Mouse (Mus musculus): ENCODE measurements around the gene Cavin3. TPM values are rescaled to one million over a fixed set of nuclear protein-coding genes. Genes with fewer than 3 reads are reported as not detected.
"Not testable (repeated sequence)": the region's sequence is repeated elsewhere in the genome, so short reads cannot be mapped to it uniquely, and the experiment has no call there.

Cavin3 gene
- polyA plus RNA-seq, 1 experiment from 2014 or later, result 21.0 TPM

DNA sequence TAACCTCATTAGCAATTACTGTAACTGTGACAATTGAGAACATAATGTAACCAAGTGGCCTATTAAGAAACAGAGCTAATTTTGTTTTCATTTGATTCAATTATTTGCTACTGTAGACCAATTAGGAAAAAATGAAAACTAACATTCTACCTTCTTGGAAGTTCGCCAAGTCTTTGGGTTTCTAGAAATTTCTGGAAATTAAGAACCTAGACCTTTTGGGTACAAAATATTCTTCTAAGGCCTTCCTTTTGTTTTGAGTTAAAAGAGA lies 4.7 kb downstream of the Cavin3 start:
- Histone ChIP-seq H3K36me3 (ENCODE audit: control insufficient read depth, insufficient read depth, low read length) (no peaks in the 10 kb centered on the region), H3K4me1 (ENCODE audit: control insufficient read depth, insufficient read depth, low read length) (0 out of 2 replicates have a peak, but pooled peaks cover 4% of the 10 kb centered on the region), H3K4me2 (ENCODE audit: low read depth, severe bottlenecking) (no peak overlapping the region), H3K27me3 (ENCODE audit: control insufficient read depth, insufficient read depth, low read length) (peaks cover 12% of the 10 kb centered on the region), H3K27ac (replicated peaks; ENCODE audit: low read depth, low read length) (no peak overlapping the region), H3K9ac (ENCODE audit: low read length) (no peak overlapping the region), H3K4me3 (ENCODE audit: low read depth, low read length) (no peak overlapping the region), H3K9me3 (ENCODE audit: control insufficient read depth, low read length) (no peaks in the 10 kb centered on the region)
- ATAC-seq (ENCODE audit: insufficient number of reproducible peaks, low FRiP score, low TSS enrichment, low read depth), result no peak
- DNase-seq (ENCODE audit: low spot score), result no peak
- WGBS, result 98% methylated on average over 1 of the region's 1 CpGs

DNA sequence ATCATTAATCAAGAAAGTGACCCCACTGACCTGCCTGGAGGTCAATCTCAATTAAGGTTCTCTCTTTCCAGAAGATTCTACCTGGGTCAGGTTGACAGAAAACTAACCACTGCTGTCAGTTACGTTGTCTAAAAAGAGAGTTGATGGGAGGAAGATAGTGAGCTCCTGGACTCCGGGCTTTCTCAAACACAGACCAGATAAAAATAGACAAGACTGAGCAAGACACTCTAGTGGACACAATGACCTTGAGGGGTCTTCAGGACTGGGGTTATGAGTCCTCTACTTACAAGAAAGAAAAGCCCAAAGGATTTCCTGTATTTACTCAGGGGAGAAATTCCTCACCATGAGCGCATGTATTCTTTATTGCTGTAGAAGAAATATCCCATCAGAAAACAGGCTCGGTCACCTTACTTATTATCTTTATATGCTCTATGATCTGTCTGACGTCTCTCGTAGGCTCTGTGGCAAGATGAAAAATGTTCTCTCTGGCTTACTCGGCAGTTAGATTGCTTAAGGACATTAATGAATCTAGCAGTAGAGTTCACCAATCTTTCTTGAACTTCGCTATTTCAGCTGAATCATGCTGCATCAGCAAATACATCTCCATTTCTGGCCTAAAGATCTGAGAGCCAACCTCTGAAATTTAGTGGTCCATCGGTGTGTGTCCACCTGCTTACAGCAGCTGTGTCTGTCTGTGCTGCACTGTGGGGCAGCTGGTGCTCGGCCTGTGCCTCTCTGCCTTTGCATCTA lies 5.2 kb downstream of the Cavin3 start:
- WGBS, result 87% methylated on average over 10 of the region's 10 CpGs

DNA sequence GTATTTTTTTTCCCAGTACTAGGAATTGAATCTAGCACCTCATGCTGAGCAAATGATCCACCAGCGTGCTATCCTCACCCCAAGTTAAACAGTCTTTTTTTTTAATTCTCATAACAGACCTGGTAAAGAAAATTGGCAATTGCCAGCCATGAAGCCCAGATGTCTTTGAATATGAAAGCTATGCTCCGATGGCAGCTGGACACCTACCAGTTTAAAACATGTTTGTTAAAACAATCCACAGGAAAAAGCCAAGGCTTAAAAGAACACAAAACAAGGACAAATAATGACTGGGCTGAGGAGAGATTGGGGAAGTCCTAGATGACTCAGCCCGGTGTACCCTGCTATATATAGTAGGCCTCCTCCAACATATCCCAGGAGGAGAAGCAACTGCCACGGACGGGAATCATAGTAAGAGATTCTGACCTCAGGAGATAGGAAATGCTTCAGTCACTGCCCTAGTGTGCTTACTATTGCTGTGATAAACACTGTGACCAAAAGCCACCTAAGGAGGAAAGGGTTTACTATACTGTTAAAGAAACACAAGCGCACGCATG lies 6.6 kb downstream of the Cavin3 start:
- ATAC-seq (ENCODE audit: insufficient number of reproducible peaks, low FRiP score, low TSS enrichment, low read depth) (no peak), DNase-seq (ENCODE audit: low spot score) (no peak)
- no peaks in the 10 kb centered on the region for H3K36me3 ChIP-seq (ENCODE audit: control insufficient read depth, insufficient read depth, low read length)
- H3K4me1 ChIP-seq (ENCODE audit: control insufficient read depth, insufficient read depth, low read length), result no peaks in the 10 kb centered on the region
- no peak overlapping the region for H3K4me2 ChIP-seq (ENCODE audit: low read depth, severe bottlenecking)
- no peak overlapping the region for H3K4me3 ChIP-seq (ENCODE audit: low read depth, low read length)
- no peaks in the 10 kb centered on the region for H3K9me3 ChIP-seq (ENCODE audit: control insufficient read depth, low read length)
- no peak overlapping the region for H3K9ac ChIP-seq (ENCODE audit: low read length)
- no peak overlapping the region for H3K27ac ChIP-seq (replicated peaks; ENCODE audit: low read depth, low read length)
- WGBS, result 81% methylated on average over 7 of the region's 7 CpGs
- no peaks in the 10 kb centered on the region for H3K27me3 ChIP-seq (ENCODE audit: control insufficient read depth, insufficient read depth, low read length)

More for the DNA sequence above, 5.2 kb downstream of the Cavin3 start:
- ATAC-seq (ENCODE audit: insufficient number of reproducible peaks, low FRiP score, low TSS enrichment, low read depth) (no peak), DNase-seq (ENCODE audit: low spot score) (no peak)
- H3K9me3 ChIP-seq (ENCODE audit: control insufficient read depth, low read length), result no peaks in the 10 kb centered on the region
- H3K9ac ChIP-seq (ENCODE audit: low read length), result no peak overlapping the region
- H3K4me3 ChIP-seq (ENCODE audit: low read depth, low read length), result no peak overlapping the region
- no peaks in the 10 kb centered on the region for H3K36me3 ChIP-seq (ENCODE audit: control insufficient read depth, insufficient read depth, low read length)
- 0 out of 2 replicates have a peak, but pooled peaks cover 3% of the 10 kb centered on the region for H3K4me1 ChIP-seq (ENCODE audit: control insufficient read depth, insufficient read depth, low read length)
- H3K4me2 ChIP-seq (ENCODE audit: low read depth, severe bottlenecking), result no peak overlapping the region
- H3K27me3 ChIP-seq (ENCODE audit: control insufficient read depth, insufficient read depth, low read length), result peaks cover 12% of the 10 kb centered on the region
- H3K27ac ChIP-seq (replicated peaks; ENCODE audit: low read depth, low read length), result no peak overlapping the region

- H3K4me3 ChIP-seq (ENCODE audit: low read depth, low read length), result no peak overlapping the region
- no peak overlapping the region for H3K9ac ChIP-seq (ENCODE audit: low read length)
- no peaks in the 10 kb centered on the region for H3K4me1 ChIP-seq (ENCODE audit: control insufficient read depth, insufficient read depth, low read length)
- no peaks in the 10 kb centered on the region for H3K9me3 ChIP-seq (ENCODE audit: control insufficient read depth, low read length)
- no peaks in the 10 kb centered on the region for H3K27me3 ChIP-seq (ENCODE audit: control insufficient read depth, insufficient read depth, low read length)
- no peaks in the 10 kb centered on the region for H3K36me3 ChIP-seq (ENCODE audit: control insufficient read depth, insufficient read depth, low read length)
- ATAC-seq (ENCODE audit: insufficient number of reproducible peaks, low FRiP score, low TSS enrichment, low read depth) (no peak), DNase-seq (ENCODE audit: low spot score) (no peak)
- WGBS, result 57% methylated on average over 4 of the region's 4 CpGs
- H3K4me2 ChIP-seq (ENCODE audit: low read depth, severe bottlenecking), result no peak overlapping the region
- no peak overlapping the region for H3K27ac ChIP-seq (replicated peaks; ENCODE audit: low read depth, low read length)
Measured at GRCm38 (mm10) chr7:105474771-105475315, 7.3 kb downstream of the Cavin3 start.

DNA sequence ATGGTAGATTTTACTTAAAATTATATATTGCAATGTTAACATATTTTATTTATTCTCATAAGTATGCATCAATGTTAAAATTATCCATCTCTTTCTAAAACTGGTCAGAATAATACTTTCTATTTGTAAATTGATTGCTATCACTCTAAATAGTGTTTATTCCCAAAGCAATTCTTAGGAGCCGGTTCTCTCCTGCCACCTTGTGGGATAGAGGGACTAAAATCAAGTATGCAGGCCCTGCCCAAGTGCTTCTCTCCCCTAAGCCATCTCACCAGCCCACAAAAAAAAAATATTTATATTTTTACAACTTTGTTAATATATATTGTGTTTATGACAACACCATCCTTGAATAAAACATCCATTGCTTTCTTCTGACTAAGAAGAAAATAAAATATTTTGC lies 9.5 kb downstream of the Cavin3 start:
- H3K4me1 ChIP-seq (ENCODE audit: control insufficient read depth, insufficient read depth, low read length), result no peaks in the 10 kb centered on the region
- H3K9me3 ChIP-seq (ENCODE audit: control insufficient read depth, low read length), result no peaks in the 10 kb centered on the region
- H3K4me2 ChIP-seq (ENCODE audit: low read depth, severe bottlenecking), result no peak overlapping the region
- no peak overlapping the region for H3K27ac ChIP-seq (replicated peaks; ENCODE audit: low read depth, low read length)
- ATAC-seq (ENCODE audit: insufficient number of reproducible peaks, low FRiP score, low TSS enrichment, low read depth), result no peak
- H3K9ac ChIP-seq (ENCODE audit: low read length), result no peak overlapping the region
- no peak for DNase-seq (ENCODE audit: low spot score)
- 48% methylated on average over 1 of the region's 1 CpGs for WGBS
- no peaks in the 10 kb centered on the region for H3K36me3 ChIP-seq (ENCODE audit: control insufficient read depth, insufficient read depth, low read length)
- no peaks in the 10 kb centered on the region for H3K27me3 ChIP-seq (ENCODE audit: control insufficient read depth, insufficient read depth, low read length)
- no peak overlapping the region for H3K4me3 ChIP-seq (ENCODE audit: low read depth, low read length)

DNA sequence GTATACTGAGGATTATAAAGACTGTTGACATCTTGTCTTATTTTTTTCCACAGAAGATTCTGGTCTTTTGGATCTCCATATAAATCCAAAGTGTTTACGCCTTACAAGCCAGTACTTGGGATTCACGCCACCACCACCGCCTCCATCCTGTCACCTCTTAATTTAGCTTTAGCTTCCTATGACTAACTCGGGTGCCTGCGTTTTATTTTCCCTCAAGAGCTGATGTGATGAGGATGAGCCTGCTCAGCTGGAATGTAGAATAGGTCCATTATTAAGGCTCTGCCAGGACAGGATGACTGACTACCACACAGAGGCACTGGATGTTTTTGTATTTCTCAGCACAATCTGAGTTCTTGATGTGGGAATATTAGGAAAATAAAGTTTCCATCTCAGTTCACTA lies 16.6 kb downstream of the Cavin3 start:
- not testable (repeated sequence) for ATAC-seq (ENCODE audit: insufficient number of reproducible peaks, low FRiP score, low TSS enrichment, low read depth); DNase-seq (ENCODE audit: low spot score); H3K9me3 ChIP-seq (ENCODE audit: control insufficient read depth, low read length); H3K36me3 ChIP-seq (ENCODE audit: control insufficient read depth, insufficient read depth, low read length); H3K4me1 ChIP-seq (ENCODE audit: control insufficient read depth, insufficient read depth, low read length); H3K27ac ChIP-seq (replicated peaks; ENCODE audit: low read depth, low read length); H3K27me3 ChIP-seq (ENCODE audit: control insufficient read depth, insufficient read depth, low read length); H3K4me3 ChIP-seq (ENCODE audit: low read depth, low read length); H3K9ac ChIP-seq (ENCODE audit: low read length); H3K4me2 ChIP-seq (ENCODE audit: low read depth, severe bottlenecking)
- 83% methylated on average over 5 of the region's 5 CpGs for WGBS

DNA sequence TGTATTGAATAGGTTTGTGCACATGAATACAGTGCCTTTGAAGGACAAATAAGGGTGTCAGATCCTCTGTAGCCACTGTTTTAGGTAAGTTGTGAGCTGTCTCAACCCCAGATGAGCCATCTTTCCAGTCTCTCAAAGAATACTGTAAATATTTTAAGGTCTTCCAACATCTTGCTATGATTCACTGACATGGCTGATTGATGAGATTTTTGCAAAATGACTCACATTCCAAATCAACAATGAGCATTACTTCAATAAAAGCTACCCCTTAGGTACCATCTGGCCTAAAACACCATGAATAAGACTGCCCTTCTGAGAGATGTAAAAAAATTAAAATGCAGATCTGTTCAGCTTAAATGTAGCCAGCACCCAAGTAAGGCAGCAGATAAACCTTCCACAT lies 23.6 kb downstream of the Cavin3 start:
- Histone ChIP-seq H3K27ac (replicated peaks; ENCODE audit: low read depth, low read length) (no peak overlapping the region), H3K4me1 (ENCODE audit: control insufficient read depth, insufficient read depth, low read length) (no peaks in the 10 kb centered on the region), H3K4me2 (ENCODE audit: low read depth, severe bottlenecking) (no peak overlapping the region), H3K9ac (ENCODE audit: low read length) (no peak overlapping the region), H3K4me3 (ENCODE audit: low read depth, low read length) (no peak overlapping the region), H3K9me3 (ENCODE audit: control insufficient read depth, low read length) (no peaks in the 10 kb centered on the region), H3K36me3 (ENCODE audit: control insufficient read depth, insufficient read depth, low read length) (no peaks in the 10 kb centered on the region), H3K27me3 (ENCODE audit: control insufficient read depth, insufficient read depth, low read length) (no peaks in the 10 kb centered on the region)
- DNase-seq (ENCODE audit: low spot score), result no peak
- no peak for ATAC-seq (ENCODE audit: insufficient number of reproducible peaks, low FRiP score, low TSS enrichment, low read depth)

DNA sequence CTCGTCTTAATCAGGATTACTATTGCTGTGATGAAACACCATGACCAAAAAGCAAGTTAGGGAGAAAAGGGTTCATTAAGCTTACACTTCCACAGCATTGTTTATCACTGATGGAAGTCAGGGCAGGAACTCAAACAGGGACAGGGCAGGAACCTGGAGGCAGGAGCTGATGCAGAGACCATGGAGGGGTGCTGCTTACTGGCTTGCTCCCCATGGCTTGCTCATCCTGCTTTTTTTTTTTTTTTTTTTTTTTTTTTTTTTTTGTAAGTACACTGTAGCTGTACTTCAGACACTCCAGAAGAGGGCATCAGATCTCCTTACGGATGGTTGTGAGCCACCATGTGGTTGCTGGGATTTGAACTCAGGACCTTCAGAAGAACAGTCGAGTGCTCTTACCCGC lies 28.8 kb downstream of the Cavin3 start:
- H3K4me3 ChIP-seq (ENCODE audit: low read depth, low read length); H3K4me2 ChIP-seq (ENCODE audit: low read depth, severe bottlenecking); DNase-seq (ENCODE audit: low spot score); H3K36me3 ChIP-seq (ENCODE audit: control insufficient read depth, insufficient read depth, low read length); ATAC-seq (ENCODE audit: insufficient number of reproducible peaks, low FRiP score, low TSS enrichment, low read depth); H3K4me1 ChIP-seq (ENCODE audit: control insufficient read depth, insufficient read depth, low read length); H3K27ac ChIP-seq (replicated peaks; ENCODE audit: low read depth, low read length); H3K9ac ChIP-seq (ENCODE audit: low read length); H3K9me3 ChIP-seq (ENCODE audit: control insufficient read depth, low read length); H3K27me3 ChIP-seq (ENCODE audit: control insufficient read depth, insufficient read depth, low read length): not testable (repeated sequence)
- 97% methylated on average over 4 of the region's 4 CpGs for WGBS

DNA sequence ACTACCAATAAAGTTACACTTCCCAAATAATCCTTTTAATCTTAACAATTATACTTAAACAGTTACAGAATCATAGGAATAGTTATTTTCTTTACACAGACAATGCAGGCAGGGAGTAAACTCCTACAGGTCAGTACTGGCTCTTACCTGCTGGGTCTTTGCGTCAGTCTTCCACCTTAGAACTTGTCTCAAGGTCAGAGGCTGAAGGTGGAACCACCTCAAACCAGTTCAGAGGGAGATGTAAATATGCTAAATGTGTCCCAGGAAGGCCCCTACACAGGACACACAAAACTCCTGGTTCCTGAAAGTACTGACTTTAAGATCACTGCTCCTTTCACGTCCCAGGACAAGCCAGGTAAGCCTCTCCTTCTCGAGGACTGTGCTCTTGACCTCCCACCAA lies 37.0 kb downstream of the Cavin3 start:
- no peaks in the 10 kb centered on the region for H3K27me3 ChIP-seq (ENCODE audit: control insufficient read depth, insufficient read depth, low read length)

More for the DNA sequence above, 37.0 kb downstream of the Cavin3 start:
- Histone ChIP-seq H3K9ac (ENCODE audit: low read length) (no peak overlapping the region), H3K4me2 (ENCODE audit: low read depth, severe bottlenecking) (no peak overlapping the region), H3K4me1 (ENCODE audit: control insufficient read depth, insufficient read depth, low read length) (no peaks in the 10 kb centered on the region), H3K36me3 (ENCODE audit: control insufficient read depth, insufficient read depth, low read length) (no peaks in the 10 kb centered on the region), H3K27ac (replicated peaks; ENCODE audit: low read depth, low read length) (no peak overlapping the region), H3K4me3 (ENCODE audit: low read depth, low read length) (no peak overlapping the region), H3K9me3 (ENCODE audit: control insufficient read depth, low read length) (no peaks in the 10 kb centered on the region)
- ATAC-seq (ENCODE audit: insufficient number of reproducible peaks, low FRiP score, low TSS enrichment, low read depth) (no peak), DNase-seq (ENCODE audit: low spot score) (no peak)
- WGBS, result 81% methylated on average over 3 of the region's 3 CpGs
